Mouse (Mus musculus): ENCODE measurements around the gene Eftud2. TPM values are rescaled to one million over a fixed set of nuclear protein-coding genes. Genes with fewer than 3 reads are reported as not detected.

The Eftud2 gene
- polyA plus RNA-seq (2014; fragmentation: Nextera tagmentation; extraction: Ambion mirVana) = 317 and 330 TPM in 2 replicates

DNA sequence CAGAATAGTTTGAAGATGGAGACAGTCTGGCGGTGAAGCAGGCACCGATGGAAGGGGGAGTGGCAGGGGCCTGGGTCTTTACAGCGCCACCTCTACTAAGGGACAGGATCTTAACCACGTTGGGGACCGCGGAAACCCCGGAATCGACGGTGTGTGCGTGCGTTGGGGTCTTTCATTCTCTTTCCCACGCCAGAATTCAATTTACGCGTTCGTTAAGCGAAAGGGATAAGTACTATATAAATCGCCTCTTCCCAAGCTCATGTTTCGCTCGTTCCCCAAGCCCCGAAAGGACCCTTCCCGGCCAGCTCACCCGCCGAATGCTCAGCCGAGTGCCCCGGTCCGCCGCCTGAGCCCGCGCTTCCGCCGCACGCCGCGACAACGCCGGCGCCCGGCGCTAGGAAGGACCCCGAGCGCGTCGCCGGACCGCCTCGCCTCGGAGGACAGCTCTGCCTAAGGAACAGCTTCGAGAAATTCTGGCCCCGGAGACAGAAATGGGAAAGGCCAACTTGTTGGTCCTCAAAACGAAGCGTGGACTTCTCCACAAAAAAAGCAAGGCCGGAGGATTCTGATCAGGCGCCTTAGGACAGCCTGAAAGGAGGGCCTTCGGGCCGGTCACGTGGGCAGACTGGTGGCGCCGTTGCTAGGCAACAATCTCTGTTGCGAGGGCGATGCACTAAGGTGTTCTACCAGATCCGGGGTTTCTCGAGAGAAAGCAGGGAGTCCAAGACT lies at the start of gene Eftud2, which contains the start of gene Ccdc103:
Eftud2 (minus strand) TSS at position 401 of the 729 bp plus-strand sequence.
Ccdc103 (plus strand) TSS at position 620 of the 729 bp plus-strand sequence.
- WGBS = under 1% methylated on average over 62 of the region's 62 CpGs
- H3K9ac ChIP-seq (ENCODE audit: low read length) = peak within 1 kb of the TSS; percentile 88
- DNase-seq (ENCODE audit: low spot score) = peak; percentile 93
- peak within 1 kb of the TSS; percentile 79 for H3K27ac ChIP-seq (ENCODE audit: low read depth, low read length)
- peaks cover 2% of the 10 kb centered on the region; the same call in 1 of the 2 replicates for H3K36me3 ChIP-seq (ENCODE audit: control insufficient read depth, insufficient read depth, low read length)
- H3K4me2 ChIP-seq (ENCODE audit: low read depth, low read length, severe bottlenecking) = peak within 1 kb of the TSS; percentile 88
- peak; percentile 92 for ATAC-seq (replicated peaks; ENCODE audit: low FRiP score)
- H3K4me3 ChIP-seq (ENCODE audit: low read depth, low read length) = peak within 1 kb of the TSS; percentile 80
- no peaks in the 10 kb centered on the region for H3K9me3 ChIP-seq (ENCODE audit: control insufficient read depth, low read length)
- H3K4me1 ChIP-seq (replicated peaks; ENCODE audit: control insufficient read depth, insufficient read depth, low read length) = peaks cover 12% of the 10 kb centered on the region
- no peaks in the 10 kb centered on the region for H3K27me3 ChIP-seq (ENCODE audit: control insufficient read depth, insufficient read depth, low read length)

DNA sequence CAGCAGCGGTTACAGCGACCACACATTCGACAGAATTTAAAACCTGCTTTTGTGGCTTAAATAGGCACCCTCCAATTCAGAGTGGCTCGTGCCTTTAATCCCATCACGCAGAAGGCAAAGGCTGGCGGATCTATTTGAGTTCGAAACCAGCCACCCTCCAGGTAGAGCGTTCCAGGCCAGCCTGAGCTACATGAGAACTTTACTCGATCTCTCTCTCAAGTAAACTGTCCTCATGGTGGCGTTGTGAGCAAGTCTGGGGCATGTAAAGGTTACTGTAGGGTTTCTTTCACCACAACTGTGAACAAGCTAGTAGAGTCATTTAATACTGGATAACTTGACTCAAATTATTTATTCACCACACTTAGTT lies 44.5 kb upstream of the Eftud2 start:
- H3K27me3 ChIP-seq (ENCODE audit: control insufficient read depth, insufficient read depth, low read length) = no peaks in the 10 kb centered on the region
- under 1% methylated on average over 10 of the region's 10 CpGs for WGBS
- peak overlapping the region; percentile 55 for H3K4me2 ChIP-seq (ENCODE audit: low read depth, low read length, severe bottlenecking)
- H3K27ac ChIP-seq (ENCODE audit: low read depth, low read length) = peak overlapping the region; percentile 95
- H3K9ac ChIP-seq (ENCODE audit: low read length) = peak overlapping the region; percentile 89
- peak overlapping the region; percentile 80 for H3K4me3 ChIP-seq (ENCODE audit: low read depth, low read length)
- peak; percentile 39 for ATAC-seq (replicated peaks; ENCODE audit: low FRiP score)
- no peaks in the 10 kb centered on the region for H3K9me3 ChIP-seq (ENCODE audit: control insufficient read depth, low read length)
- DNase-seq (ENCODE audit: low spot score) = no peak
- H3K36me3 ChIP-seq (ENCODE audit: control insufficient read depth, insufficient read depth, low read length) = no peaks in the 10 kb centered on the region
- H3K4me1 ChIP-seq (replicated peaks; ENCODE audit: control insufficient read depth, insufficient read depth, low read length) = 0 out of 2 replicates have a peak, but pooled peaks cover 4% of the 10 kb centered on the region

DNA sequence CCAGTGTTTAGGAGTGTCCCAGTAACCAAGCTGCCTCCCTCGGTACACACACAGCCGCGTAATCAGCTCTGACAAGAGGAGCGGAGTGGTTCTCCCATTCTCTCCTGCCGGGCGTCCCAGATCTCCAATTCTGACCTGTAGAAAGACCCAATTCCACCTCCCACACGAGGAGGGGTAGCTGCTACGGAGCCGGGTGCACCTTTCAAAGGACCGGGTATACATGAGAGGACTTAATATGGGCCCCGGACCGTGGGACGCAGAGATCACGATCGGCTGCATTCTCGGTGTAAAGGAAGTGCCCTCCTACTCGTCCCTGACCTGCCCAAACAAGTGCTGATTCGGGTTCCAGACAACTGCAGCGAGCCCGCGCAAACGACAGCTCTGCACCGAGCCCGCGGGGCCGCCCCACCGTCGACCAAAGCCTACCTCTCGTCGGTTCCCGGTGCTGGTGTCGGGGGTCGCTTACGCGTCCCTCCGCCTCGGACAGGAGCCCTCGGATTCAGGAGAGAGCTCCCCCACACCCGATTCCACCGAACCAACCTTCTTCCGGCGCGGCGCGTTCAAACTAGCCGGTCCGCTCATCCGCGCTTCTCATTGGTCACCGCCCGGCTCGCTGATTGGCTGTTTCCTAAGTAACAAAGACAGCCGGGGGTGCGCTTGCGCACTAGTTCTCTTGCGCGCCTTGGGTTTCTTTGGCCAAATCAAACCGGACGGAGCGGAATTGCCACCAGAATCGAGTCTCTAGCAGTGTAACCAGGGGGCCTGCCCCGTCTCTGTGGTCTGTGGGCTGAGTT lies 44.0 kb upstream of the Eftud2 start, which contains the start of gene Kif18b:
Kif18b (minus strand) TSS at position 568 of the 794 bp plus-strand sequence.
- under 1% methylated on average over 62 of the region's 62 CpGs for WGBS
- no peaks in the 10 kb centered on the region for H3K36me3 ChIP-seq (ENCODE audit: control insufficient read depth, insufficient read depth, low read length)
- ATAC-seq (replicated peaks; ENCODE audit: low FRiP score) = peak; percentile 92
- H3K27ac ChIP-seq (ENCODE audit: low read depth, low read length) = peak within 1 kb of the TSS; percentile 95
- H3K4me1 ChIP-seq (replicated peaks; ENCODE audit: control insufficient read depth, insufficient read depth, low read length) = 0 out of 2 replicates have a peak, but pooled peaks cover 4% of the 10 kb centered on the region
- H3K9ac ChIP-seq (ENCODE audit: low read length) = peak within 1 kb of the TSS; percentile 89
- H3K4me3 ChIP-seq (ENCODE audit: low read depth, low read length) = peak within 1 kb of the TSS; percentile 80
- H3K9me3 ChIP-seq (ENCODE audit: control insufficient read depth, low read length) = no peaks in the 10 kb centered on the region
- H3K4me2 ChIP-seq (ENCODE audit: low read depth, low read length, severe bottlenecking) = peak within 1 kb of the TSS; percentile 55
- peak; percentile 98 for DNase-seq (ENCODE audit: low spot score)
- H3K27me3 ChIP-seq (ENCODE audit: control insufficient read depth, insufficient read depth, low read length) = no peaks in the 10 kb centered on the region

DNA sequence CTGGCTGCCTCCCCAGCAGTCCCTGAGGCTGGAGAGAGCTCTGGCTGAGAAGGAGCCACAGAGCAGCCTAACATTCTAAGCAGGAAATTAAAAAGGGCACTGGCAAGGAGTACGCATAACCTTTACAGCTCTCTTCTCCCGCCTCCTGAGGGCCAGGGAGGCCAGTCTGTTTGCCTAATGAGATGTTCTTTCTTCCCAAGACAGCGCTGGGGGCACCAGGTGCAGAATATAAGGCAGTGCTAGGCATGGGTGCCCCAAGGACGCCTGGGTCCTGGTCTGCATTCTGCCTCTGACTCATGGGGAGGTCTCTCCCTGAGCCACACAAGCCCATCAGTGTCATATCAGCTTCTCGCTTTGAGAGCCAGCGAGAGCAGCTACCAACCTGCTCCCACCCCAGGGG lies 40.7 kb upstream of the Eftud2 start:
- Histone ChIP-seq H3K9ac (ENCODE audit: low read length) (peak overlapping the region; percentile 6; the same call in 1 of the 2 replicates), H3K36me3 (ENCODE audit: control insufficient read depth, insufficient read depth, low read length) (no peaks in the 10 kb centered on the region), H3K4me2 (ENCODE audit: low read depth, low read length, severe bottlenecking) (no peak overlapping the region), H3K4me3 (ENCODE audit: low read depth, low read length) (no peak overlapping the region), H3K27ac (ENCODE audit: low read depth, low read length) (no peak overlapping the region), H3K9me3 (ENCODE audit: control insufficient read depth, low read length) (no peaks in the 10 kb centered on the region), H3K27me3 (ENCODE audit: control insufficient read depth, insufficient read depth, low read length) (no peaks in the 10 kb centered on the region), H3K4me1 (replicated peaks; ENCODE audit: control insufficient read depth, insufficient read depth, low read length) (0 out of 2 replicates have a peak, but pooled peaks cover 4% of the 10 kb centered on the region)
- WGBS = 87% methylated on average over 6 of the region's 6 CpGs
- ATAC-seq (replicated peaks; ENCODE audit: low FRiP score) (no peak), DNase-seq (ENCODE audit: low spot score) (peak; percentile 38)

DNA sequence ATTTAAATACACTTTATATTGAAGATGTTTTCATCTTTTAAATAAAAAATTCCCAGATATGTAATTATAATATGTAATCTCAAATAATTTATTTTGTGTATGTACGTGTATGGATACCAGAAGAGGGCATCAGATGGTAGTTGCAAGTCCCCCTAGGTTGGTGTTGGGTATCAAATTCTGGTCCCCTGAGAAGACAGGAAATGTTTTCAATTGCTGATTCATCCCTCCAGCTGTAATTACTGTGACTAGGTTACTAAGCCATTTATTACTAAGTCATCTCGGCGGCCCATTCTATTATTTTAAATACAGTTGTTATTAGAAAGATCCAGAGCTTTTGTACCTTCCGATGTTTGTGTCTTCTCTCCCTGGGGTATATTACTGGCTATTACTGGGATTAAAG lies 37.3 kb upstream of the Eftud2 start:
- peaks cover 14% of the 10 kb centered on the region for H3K36me3 ChIP-seq (ENCODE audit: control insufficient read depth, insufficient read depth, low read length)
- H3K9me3 ChIP-seq (ENCODE audit: control insufficient read depth, low read length) = no peaks in the 10 kb centered on the region
- H3K4me1 ChIP-seq (replicated peaks; ENCODE audit: control insufficient read depth, insufficient read depth, low read length) = 0 out of 2 replicates have a peak, but pooled peaks cover 2% of the 10 kb centered on the region
- no peak overlapping the region for H3K9ac ChIP-seq (ENCODE audit: low read length)
- WGBS = 94% methylated on average over 4 of the region's 4 CpGs
- ATAC-seq (replicated peaks; ENCODE audit: low FRiP score) (no peak), DNase-seq (ENCODE audit: low spot score) (no peak)
- H3K4me3 ChIP-seq (ENCODE audit: low read depth, low read length) = no peak overlapping the region
- H3K4me2 ChIP-seq (ENCODE audit: low read depth, low read length, severe bottlenecking) = no peak overlapping the region
- H3K27ac ChIP-seq (ENCODE audit: low read depth, low read length) = no peak overlapping the region
- H3K27me3 ChIP-seq (ENCODE audit: control insufficient read depth, insufficient read depth, low read length) = no peaks in the 10 kb centered on the region

DNA sequence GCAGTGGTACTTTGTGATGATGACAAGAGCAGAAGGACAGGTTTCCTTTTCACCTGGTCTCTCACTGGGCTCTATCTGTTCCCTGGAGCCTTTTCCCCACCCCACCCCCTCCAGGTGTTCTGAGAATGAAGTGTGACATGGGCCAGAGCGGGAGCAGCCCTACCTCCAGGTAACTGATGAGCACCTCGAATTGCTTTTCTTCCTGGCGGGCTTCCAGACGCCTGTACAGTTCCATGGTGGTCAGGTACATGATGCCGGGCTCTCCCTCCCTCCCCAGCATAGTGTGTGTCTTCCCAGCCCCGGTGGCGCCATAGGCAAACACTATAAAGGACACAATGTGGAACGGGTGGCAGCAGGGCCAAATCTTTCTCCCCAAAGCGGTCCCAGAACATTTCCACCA lies 34.6 kb upstream of the Eftud2 start:
- no peak overlapping the region for H3K9ac ChIP-seq (ENCODE audit: low read length)
- no peaks in the 10 kb centered on the region for H3K27me3 ChIP-seq (ENCODE audit: control insufficient read depth, insufficient read depth, low read length)
- no peaks in the 10 kb centered on the region for H3K4me1 ChIP-seq (replicated peaks; ENCODE audit: control insufficient read depth, insufficient read depth, low read length)
- no peak overlapping the region for H3K4me3 ChIP-seq (ENCODE audit: low read depth, low read length)
- no peaks in the 10 kb centered on the region for H3K9me3 ChIP-seq (ENCODE audit: control insufficient read depth, low read length)
- no peak for ATAC-seq (replicated peaks; ENCODE audit: low FRiP score)
- DNase-seq (ENCODE audit: low spot score) = no peak
- 93% methylated on average over 9 of the region's 9 CpGs for WGBS
- no peak overlapping the region for H3K27ac ChIP-seq (ENCODE audit: low read depth, low read length)
- peaks cover 15% of the 10 kb centered on the region for H3K36me3 ChIP-seq (ENCODE audit: control insufficient read depth, insufficient read depth, low read length)
- no peak overlapping the region for H3K4me2 ChIP-seq (ENCODE audit: low read depth, low read length, severe bottlenecking)

DNA sequence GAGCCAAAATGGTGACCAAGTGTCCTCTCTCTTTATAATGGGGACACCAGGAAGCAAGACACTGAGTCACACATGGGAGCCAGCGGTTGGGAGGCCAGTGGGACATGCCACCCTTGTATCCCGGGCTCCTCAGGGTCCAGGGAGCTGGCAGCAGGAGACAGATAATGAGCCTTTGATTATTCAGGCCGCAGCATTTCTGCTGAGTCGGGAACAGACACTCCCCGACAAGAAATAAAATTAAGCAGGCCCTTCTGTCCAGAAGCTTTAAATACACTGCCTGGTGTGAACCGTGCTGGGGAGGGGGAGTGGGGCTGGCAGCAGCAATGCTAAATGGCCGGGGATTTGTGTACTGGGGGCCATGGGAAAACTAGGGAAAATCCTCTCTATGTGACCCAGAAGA lies 30.6 kb upstream of the Eftud2 start:
- Histone ChIP-seq H3K27me3 (ENCODE audit: control insufficient read depth, insufficient read depth, low read length) (no peaks in the 10 kb centered on the region), H3K4me1 (replicated peaks; ENCODE audit: control insufficient read depth, insufficient read depth, low read length) (no peaks in the 10 kb centered on the region), H3K27ac (ENCODE audit: low read depth, low read length) (no peak overlapping the region), H3K9ac (ENCODE audit: low read length) (no peak overlapping the region), H3K4me3 (ENCODE audit: low read depth, low read length) (no peak overlapping the region), H3K9me3 (ENCODE audit: control insufficient read depth, low read length) (no peaks in the 10 kb centered on the region), H3K4me2 (ENCODE audit: low read depth, low read length, severe bottlenecking) (no peak overlapping the region), H3K36me3 (ENCODE audit: control insufficient read depth, insufficient read depth, low read length) (peaks cover 32% of the 10 kb centered on the region)
- ATAC-seq (replicated peaks; ENCODE audit: low FRiP score) (no peak), DNase-seq (ENCODE audit: low spot score) (peak; percentile 35)
- WGBS = 84% methylated on average over 7 of the region's 7 CpGs

DNA sequence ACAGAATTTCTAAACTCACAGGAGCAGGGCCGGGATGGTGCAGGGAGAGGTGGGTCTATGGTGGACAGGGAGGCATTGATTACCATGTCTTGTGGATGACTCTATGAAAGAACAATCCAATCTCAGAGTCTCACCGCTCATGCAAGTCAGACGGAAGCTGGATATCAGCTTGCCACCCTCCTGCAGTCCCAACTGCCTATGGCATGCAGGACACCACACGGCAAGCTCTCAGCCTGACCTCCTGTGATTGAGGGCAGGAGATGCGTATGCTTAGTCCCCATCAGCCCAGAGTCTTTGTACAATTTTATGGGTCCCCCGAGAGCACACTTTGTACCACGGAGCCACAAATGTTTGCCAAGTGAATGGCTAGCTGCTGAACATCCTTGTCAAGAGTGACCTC lies 22.9 kb upstream of the Eftud2 start:
- Histone ChIP-seq H3K36me3 (ENCODE audit: control insufficient read depth, insufficient read depth, low read length) (peaks cover 14% of the 10 kb centered on the region; the same call in 1 of the 2 replicates), H3K27ac (ENCODE audit: low read depth, low read length) (no peak overlapping the region), H3K27me3 (ENCODE audit: control insufficient read depth, insufficient read depth, low read length) (no peaks in the 10 kb centered on the region), H3K4me3 (ENCODE audit: low read depth, low read length) (no peak overlapping the region), H3K4me2 (ENCODE audit: low read depth, low read length, severe bottlenecking) (no peak overlapping the region), H3K4me1 (replicated peaks; ENCODE audit: control insufficient read depth, insufficient read depth, low read length) (no peaks in the 10 kb centered on the region), H3K9me3 (ENCODE audit: control insufficient read depth, low read length) (no peaks in the 10 kb centered on the region), H3K9ac (ENCODE audit: low read length) (no peak overlapping the region)
- DNase-seq (ENCODE audit: low spot score) (peak; percentile 47), ATAC-seq (replicated peaks; ENCODE audit: low FRiP score) (no peak)
- WGBS = 81% methylated on average over 7 of the region's 7 CpGs
